Mouse (Mus musculus): ENCODE data around the gene Casr.

The Casr gene

DNA sequence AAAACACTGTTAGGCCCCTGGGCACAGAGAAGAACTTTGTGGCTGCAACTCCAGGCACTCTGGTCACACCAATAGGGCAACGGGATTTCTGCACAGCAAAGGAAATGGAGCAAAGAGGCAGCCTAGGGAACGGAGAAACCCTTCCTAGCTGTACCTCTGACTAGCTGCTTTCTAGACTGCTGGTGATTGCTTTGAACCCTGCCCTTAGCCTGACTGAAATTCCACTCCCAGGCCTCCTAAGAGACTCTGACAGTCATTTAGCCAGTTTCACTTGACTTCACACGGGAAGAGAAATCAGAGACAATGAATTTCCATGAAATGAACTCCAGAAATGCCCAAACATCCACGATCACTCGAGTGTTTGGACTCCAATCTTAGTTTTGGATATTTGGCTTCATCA, 38.8 kb downstream of the Casr start:
- no peak for DNase-seq (ENCODE audit: low spot score in 2 of 2)

GRCm38 (mm10) chr16:36516355-36516754, 45.6 kb downstream of the Casr start:
- no peak for DNase-seq (ENCODE audit: low spot score in 2 of 2)

GRCm38 (mm10) chr16:36507300-36507699, 54.6 kb downstream of the Casr start:
- DNase-seq (ENCODE audit: low spot score in 2 of 2) = no peak

DNA sequence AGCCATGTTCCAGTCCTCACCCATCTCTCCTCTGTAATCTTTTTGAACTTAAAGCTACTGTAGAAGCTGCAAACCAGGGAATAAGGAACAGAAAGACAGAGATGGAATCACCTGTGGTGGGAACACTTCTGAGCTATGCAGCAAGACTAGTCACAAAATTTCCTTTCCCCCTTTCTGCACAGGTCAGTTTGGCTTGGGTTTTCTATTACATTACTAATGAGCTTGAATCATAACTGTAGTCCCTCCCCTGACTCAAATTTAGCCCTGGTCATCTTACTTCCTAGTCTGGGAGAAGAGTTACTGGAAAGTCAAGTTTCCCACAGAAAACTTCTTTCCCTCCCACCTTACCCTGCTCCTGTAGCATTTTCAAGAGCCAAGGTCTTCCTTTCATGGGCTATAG, 55.1 kb downstream of the Casr start:
- no peak for DNase-seq (ENCODE audit: low spot score in 2 of 2)

DNA sequence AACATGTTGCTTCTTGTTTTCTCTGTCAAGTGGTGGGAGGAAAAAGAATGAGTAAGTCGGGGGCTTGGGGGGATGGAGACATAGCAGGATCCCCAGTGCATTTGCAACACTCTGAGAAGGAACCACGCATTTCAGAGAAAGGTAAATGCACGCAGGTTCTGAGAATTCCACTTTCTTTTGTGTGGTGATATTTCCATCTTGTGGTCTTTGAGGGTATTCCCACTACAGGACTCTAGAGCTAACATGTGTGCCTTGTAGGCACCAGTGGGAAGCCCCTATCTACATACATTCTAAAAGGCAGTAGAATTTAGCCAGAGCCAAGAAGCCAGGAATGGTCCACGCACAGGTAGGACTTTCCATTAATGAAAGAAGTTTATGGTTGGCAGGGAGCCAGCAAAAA, 56.0 kb downstream of the Casr start:
- DNase-seq (ENCODE audit: low spot score in 2 of 2) = no peak

DNA sequence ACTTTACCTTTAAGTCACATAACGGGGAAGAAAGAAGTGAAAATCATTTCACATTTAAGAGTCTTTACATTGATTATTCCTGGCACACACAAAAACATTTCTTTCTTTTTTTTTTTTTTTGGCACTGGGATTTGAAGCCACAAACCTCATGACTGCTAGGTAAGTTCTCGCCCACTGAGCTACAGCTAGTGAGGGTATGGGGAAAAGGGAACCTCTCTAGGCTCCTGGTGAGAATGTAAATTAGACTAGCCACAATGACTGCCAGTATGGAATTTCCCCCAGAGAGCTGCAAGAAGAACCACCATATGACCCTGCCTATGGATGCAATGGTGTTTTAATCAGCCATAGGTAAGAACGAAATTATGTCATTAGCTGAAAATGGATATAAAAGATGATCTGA, 56.8 kb downstream of the Casr start:
- no peak for DNase-seq (ENCODE audit: low spot score in 2 of 2)

DNA sequence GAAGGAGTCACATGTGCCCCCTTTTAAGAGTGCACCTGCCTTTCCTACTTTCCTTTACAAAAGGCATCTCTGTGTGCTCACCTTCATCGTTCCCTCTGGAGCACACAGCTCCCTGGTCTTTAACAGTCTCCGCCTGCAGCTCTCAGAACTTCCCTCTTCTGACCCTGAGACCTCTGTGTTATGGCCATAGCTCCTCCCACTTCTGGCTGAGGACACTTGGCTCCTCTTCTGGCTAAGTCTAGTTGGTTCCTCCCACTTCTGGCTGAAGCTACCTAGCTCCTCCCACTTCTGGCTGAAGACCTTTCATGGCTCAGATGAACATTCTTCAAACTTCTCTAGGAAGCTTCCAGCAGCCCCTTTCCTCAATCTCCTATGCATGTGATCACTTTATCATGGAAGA, 59.7 kb downstream of the Casr start:
- DNase-seq (ENCODE audit: low spot score in 2 of 2) = no peak

- no peak for DNase-seq (ENCODE audit: low spot score in 2 of 2)
Measured at GRCm38 (mm10) chr16:36492420-36492819, 69.5 kb downstream of the Casr start.

DNA sequence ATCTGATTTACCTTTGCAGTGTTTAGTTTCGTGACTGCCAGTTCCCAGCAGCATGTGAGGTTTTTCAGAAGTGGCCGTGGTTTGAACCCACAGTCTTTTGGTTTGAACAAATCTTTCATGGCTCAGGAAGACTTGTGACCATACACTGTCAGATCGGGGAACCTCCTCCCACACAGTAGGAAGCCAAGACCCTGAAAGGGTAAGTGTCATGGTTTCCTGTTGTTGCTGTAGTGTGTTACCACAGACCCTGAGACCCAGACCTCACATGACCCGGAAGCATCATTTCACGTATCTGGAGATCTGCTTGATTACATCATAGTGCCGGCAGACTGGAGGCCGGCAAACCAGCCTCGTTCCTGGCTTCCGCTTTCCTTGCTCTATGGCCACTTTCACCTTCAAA, 85.1 kb downstream of the Casr start:
- DNase-seq (ENCODE audit: low spot score in 2 of 2) = no peak

DNA sequence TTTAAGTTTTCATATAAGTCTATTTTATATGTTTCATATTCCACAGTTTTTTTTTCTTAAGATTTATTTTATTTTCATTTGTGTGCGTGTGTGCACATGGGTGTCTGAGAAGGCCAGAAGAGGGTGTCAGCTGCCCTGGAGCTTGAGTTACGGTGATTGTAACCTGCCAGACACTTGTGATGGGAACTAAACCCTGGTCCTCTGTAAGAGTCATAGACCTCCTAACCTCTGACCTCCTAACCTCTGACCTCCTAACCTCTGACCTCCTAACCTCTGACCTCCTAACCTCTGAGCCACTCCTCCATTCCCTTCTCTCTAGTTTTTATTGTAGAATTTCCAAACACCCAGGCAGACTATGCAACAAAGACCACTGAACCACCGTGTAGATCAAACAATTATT, 86.4 kb downstream of the Casr start:
- DNase-seq (ENCODE audit: low spot score in 2 of 2) = no peak

DNA sequence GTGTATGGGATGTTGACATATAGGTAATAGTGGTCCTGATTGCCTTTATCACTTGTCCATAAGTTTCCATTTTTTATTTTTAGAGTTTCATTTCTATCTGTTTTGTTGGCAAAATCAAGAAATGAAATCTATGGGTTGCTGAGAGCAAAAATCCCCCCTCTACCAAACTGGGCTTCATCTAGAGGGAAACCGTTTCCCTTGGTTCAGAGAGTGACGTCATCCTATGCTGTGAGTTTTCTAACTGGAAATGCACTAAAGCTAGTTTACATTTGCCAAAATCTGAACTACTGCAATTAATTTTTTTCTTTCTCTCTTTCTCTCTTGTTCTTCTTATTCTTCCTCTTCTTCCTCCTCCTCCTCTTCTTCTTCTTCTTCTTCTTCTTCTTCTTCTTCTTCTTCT, 87.1 kb downstream of the Casr start:
- no peak for DNase-seq (ENCODE audit: low spot score in 2 of 2)

GRCm38 (mm10) chr16:36473217-36474216, 88.4 kb downstream of the Casr start:
- peak; percentile 31 to 55 for DNase-seq (ENCODE audit: low spot score in 2 of 2)

GRCm38 (mm10) chr16:36471066-36471633, 90.8 kb downstream of the Casr start:
- no peak for DNase-seq (ENCODE audit: low spot score in 2 of 2)

DNA sequence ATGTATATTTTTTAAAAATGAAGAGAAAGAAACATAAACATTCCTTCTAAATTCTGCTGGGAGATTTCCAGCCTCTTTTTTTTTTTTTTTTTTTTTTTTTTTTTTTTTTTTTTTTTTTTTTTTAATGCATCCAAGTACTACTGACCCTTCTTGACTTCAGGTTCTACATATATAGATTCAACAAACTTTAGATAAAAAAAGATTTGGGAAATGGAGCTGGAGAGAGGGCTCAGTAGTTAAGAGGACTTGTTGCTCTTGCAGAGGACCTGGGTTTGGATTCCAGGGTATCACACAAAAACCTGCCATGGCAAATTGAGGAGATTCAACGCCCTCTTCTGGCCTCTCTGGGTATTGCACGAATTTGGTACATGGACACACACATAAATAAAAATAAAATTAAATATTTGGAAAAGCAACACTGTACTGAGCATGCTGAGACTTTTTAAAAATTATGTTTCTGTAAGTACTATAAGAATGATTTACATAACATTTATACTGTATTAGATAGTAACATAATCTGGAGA, 91.9 kb downstream of the Casr start:
- peak in 1 of 2 experiments; percentile 17 for DNase-seq (ENCODE audit: low spot score in 2 of 2)

DNA sequence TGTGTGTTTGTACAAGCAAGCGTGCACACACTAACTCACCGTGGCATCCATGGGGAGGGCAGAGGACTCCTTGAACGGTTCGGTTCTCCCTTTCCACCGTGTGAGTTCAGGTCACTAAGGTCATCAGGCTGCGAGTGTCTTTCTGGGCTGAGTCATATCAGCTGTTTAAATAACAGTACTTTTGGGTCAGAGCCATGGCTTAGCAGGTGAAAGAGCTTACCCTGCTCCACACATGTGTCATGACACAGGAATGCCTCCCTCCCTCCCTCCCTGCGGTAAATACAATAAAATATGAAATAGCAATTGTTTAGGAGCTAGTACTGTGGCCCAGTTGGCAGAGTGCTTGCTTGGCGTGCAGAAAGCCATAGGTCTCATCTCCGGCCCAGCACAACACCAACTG, 92.6 kb downstream of the Casr start:
- DNase-seq (ENCODE audit: low spot score in 2 of 2) = no peak

DNA sequence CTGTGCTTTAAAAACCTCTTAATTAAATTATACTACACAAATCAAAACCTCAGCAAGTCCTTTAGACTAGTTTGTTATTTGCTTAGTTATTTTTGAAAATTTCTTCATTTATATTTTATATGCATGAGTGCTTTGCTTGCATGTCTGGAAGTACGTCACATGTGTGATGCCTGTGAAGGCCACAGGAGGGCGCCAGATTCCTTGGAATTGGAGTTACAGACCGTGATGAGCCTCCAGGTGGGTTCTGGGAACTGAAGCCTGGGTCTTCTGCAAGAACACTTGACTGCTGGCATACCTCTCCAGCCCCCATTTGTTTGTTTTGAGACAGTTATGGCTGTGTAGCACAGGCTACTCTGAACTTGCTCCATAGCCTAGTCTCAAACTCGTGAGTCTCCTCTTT, 93.1 kb downstream of the Casr start:
- DNase-seq (ENCODE audit: low spot score in 2 of 2) = no peak

- no peak for DNase-seq (ENCODE audit: low spot score in 2 of 2)
Measured at GRCm38 (mm10) chr16:36467936-36468335, 94.0 kb downstream of the Casr start.

- DNase-seq (ENCODE audit: low spot score in 2 of 2) = no peak
Measured at GRCm38 (mm10) chr16:36465436-36465835, 96.5 kb downstream of the Casr start.

DNA sequence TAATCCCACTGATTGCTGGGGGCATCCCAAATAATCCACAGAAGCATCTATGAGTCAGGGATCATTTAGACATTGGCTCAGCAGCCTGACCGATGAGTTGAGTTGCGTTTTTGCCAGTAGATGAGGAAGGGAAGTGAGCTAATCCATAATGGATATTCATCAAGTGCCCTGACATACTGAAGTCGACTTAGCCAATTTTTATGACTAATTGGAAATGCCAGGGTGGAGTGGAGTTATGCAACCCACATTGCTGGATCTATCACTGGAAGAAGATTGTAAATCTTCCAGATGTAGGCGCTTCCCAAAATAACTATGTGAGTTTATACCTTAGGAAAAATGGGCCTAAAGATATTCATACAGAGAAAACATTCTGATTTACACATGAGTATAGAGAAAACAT, 97.9 kb downstream of the Casr start:
- DNase-seq (ENCODE audit: low spot score in 2 of 2) = peak; percentile 4 to 15

DNA sequence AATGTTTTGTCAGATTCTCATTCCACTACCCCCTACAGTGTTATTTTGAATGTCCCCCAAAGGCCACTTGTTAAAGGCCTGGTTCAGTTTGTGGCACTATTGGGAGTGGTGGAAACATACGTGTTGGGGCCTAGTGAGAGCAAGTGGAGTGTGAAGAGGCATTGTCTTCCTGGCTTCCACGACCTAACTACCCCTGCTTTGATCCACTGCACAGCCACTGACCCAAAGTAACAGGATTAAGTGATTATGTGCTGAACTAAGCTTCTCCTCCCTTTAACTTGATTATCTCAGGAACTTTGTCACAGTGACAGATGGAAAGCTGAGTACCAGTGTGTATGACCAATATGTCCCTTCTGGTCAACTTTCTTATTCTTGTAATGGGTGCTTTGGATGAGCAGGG, 101.5 kb downstream of the Casr start:
- no peak for DNase-seq (ENCODE audit: low spot score in 2 of 2)

- DNase-seq (ENCODE audit: low spot score in 2 of 2) = no peak
Measured at GRCm38 (mm10) chr16:36455342-36455802, 106.6 kb downstream of the Casr start, which contains the start of gene Stfa3. Stfa3 (minus strand) TSS chr16:36455392.
